Mouse (Mus musculus) Patski (cell line): ENCODE data around the gene Vegfb. TPM values are rescaled to one million over a fixed set of nuclear protein-coding genes. Genes with fewer than 3 reads are reported as not detected.

ENCODE experiments used
- ATAC-seq: fragments of 100-300 bp; one replicate; pipeline ENCODE4 v1.8.0; 2021
- CTCF ChIA-PET: fragments of 350-600 bp; sonication (Branson Sonifier 250); formaldehyde crosslinking; loops from one replicate; lab custom pipeline; 2022; ENCODE audit warnings: inconsistent platforms; lab: Charles Lee
- POLR2A ChIA-PET: fragments of 350-600 bp; sonication (Branson Sonifier 250); formaldehyde crosslinking; loops from one replicate; lab custom pipeline; 2022; ENCODE audit warnings: antibody characterized with exemption, inconsistent platforms; lab: Charles Lee
- DNase-seq: peaks from one replicate; pipeline ENCODE4 v3.0.0-alpha.2; 2011; ENCODE audit warnings: low read depth, low spot score
- H3K27me3 ChIP-seq: fragments of 371-371 bp; one replicate; pipeline ENCODE4 v1.5.1; 2021
- CTCF ChIP-seq: fragments of 100-300 bp; IDR thresholded peaks from one replicate; pipeline ENCODE4 v1.5.1; 2021
- in situ Hi-C: fragments of 300-500 bp; cut with MboI; formaldehyde crosslinking; loops from 3 replicates; pipeline ENCODE4 v1.11.1; 2018; ENCODE audit warnings: low pct_unique_long_range_greater_than_20kb, mixed read lengths
- polyA plus RNA-seq: library from polyadenylated mRNA; unstranded; gene quantifications from one replicate; pipeline ENCODE4 v1.2.3, GENCODE M21; 2021

The Vegfb gene
- polyA plus RNA-seq, 1 experiment from 2014 or later = 87.1 TPM

DNA sequence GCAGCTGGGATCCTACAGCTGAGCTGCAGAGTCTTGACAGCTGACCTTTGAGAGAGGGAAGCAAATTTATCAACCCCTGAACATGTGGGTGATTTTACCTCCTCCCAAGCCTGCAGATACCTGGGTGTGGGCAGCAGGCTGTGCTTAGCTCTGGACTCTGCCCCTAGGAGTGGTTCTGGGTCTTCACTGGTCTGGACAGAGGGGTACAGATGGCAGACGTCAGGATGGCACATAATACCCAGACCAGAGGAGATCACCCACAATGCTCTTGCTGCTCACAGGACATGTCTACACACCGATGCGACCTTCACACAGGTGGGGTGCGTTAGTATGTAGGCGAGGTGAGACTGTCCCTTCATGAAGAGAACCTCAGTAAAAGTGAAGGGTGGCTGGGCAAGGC is 37.9 kb downstream of the Vegfb start:
- POLR2A ChIA-PET = interaction anchor here (1.3 to 5.0 kb wide), 5 partner anchors 8 to 40 kb away, joined by 4 to 75 read pairs (median 6); partner anchors contain the start of genes Bad, Esrra, Gpr137 and Plcb3
- H3K27me3 ChIP-seq = no peaks in the 10 kb centered on the region
- no peak for TF ChIP-seq CTCF
- no peak for ATAC-seq
- in situ Hi-C loops = no loop called here
- no peak for DNase-seq
- CTCF ChIA-PET = interaction anchor here (1.1 to 3.5 kb wide), 2 partner anchors 8 to 29 kb away, joined by 3 to 21 read pairs; partner anchors contain the start of genes Bad and Gpr137

DNA sequence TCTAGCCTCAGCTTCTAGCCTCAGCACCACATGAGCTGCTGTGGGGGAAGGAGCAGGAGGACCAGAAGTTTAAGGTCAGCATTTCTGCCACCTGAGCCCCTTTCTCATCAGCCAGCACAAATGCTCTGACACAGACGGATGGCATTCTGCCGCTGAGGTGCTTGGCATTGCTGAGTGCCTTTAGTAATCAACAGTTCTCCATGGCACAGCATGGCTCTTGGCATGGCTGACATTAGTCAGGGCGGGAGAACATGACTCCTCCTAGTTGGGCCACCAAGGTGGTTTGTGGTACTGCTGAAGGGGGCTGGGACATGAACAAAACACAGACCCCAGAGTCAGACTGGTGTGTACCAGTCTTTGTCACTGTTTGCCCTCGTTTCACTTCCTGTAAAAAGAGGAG is 39.3 kb downstream of the Vegfb start:
- POLR2A ChIA-PET = interaction anchor here (0.7 to 1.5 kb wide), 2 partner anchors 8 to 26 kb away, joined by 3 to 4 read pairs; partner anchors contain the start of gene Esrra
- no peak for TF ChIP-seq CTCF
- CTCF ChIA-PET = interaction anchor here (1.1 kb wide), 1 partner anchor 22 kb away, joined by 3 read pairs; no protein-coding TSS in a partner anchor
- in situ Hi-C loops = no loop called here
- no peak for DNase-seq
- H3K27me3 ChIP-seq = no peaks in the 10 kb centered on the region
- ATAC-seq = no peak

DNA sequence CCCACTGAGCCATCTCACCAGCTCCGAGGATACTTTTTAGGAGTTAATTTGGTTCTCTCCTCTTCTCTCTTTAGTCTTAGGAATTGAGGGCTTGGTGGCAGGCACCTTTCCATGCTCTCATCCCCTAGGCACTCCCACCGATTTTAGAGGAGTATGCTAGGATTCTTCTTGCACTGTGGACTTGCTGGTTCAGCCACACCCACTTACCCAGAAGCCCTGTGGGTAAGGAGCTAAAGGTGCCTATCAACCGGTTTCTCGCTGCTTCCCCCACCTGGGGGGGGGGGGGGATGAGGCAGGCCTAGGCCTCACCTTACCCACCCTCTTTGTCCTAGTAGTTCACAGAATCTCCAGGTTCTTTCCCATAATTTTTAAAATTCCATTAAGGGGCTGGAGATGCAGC is 39.7 kb downstream of the Vegfb start:
- in situ Hi-C loops = no loop called here
- ChIA-PET CTCF (no interaction called here), POLR2A (interaction anchor here (1.5 kb wide), 1 partner anchor 26 kb away, joined by 4 read pairs; the partner anchor contains the start of gene Esrra)
- no peak for DNase-seq
- TF ChIP-seq CTCF = no peak
- ATAC-seq = no peak
- no peaks in the 10 kb centered on the region for H3K27me3 ChIP-seq

DNA sequence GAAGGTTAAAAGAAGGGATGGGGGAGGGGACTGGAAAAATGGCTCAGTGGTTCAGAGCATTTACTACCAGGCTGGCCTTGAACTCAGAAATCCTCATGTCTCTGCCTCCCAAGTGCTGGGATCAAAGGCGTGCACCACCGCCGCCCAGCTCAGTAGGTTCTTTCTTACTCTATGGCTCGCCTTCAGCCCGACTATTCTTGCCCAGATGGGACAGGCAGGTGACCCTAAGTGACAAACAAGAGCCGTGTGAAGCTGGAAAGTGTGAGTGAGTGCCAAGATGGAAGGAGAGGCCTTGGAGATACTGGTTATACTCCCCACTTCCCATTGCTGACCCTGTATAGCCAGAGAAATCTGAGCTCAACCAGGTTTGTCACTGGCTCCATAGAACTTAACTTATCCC is 43.7 kb downstream of the Vegfb start:
- ChIA-PET POLR2A (interaction anchor here (1.3 to 5.0 kb wide), 4 partner anchors 8 to 32 kb away, joined by 3 to 75 read pairs (median 11); no protein-coding TSS in a partner anchor), CTCF (interaction anchor here (2.4 kb wide), 1 partner anchor 20 kb away, joined by 10 read pairs; no protein-coding TSS in a partner anchor)
- DNase-seq (no peak), ATAC-seq (no peak)
- no peaks in the 10 kb centered on the region for H3K27me3 ChIP-seq
- no peak for TF ChIP-seq CTCF
- in situ Hi-C loops = no loop called here

DNA sequence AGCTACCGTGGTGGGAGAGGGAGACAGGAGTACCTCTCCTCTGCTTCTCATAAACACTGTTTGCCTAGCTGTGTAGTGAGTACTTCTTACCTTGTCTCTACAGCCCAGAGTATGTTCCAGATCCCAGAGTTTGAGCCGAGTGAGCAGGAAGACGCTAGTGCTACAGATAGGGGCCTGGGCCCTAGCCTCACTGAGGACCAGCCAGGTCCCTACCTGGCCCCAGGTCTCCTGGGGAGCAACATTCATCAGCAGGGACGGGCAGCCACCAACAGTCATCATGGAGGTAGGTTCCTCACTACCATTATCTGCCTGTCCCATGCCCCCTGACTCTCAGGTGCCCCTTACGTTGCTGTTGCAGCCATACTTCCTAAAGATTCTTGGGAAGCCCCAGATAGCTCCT is 44.7 kb downstream of the Vegfb start:
- DNase-seq = no peak
- CTCF ChIA-PET = interaction anchor here (2.4 to 2.8 kb wide), 2 partner anchors 9 to 19 kb away, joined by 10 to 21 read pairs; no protein-coding TSS in a partner anchor

DNA sequence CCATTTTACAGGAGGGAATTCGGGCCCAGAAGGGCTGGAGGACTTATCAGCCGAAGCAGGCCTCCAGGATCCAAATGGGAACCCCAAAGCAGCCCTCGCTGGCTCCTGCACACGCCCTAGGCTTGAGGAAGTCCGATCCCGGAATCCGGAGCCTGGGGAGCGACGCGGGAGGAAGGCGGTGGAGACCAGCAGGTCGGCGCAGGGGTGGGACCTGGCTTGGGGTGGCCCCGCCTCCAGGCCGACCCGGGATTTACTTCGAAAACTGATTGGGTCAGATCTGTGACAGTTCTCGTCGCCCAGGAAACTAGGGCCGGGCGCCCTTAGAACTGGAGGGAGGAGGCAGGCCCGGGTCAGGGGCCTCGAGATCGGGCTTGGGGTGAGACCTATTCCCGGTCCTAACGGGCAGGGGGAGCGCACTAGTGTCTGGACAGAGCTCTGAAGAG is 45.2 kb downstream of the Vegfb start, which contains the start of gene Gpr137:
Gene Gpr137 (minus strand): TSS at position 232 of the 443 bp plus-strand sequence.
- ChIA-PET CTCF (interaction anchor here (1.0 to 2.8 kb wide), 4 partner anchors 9 to 19 kb away, joined by 5 to 21 read pairs (median 8); no protein-coding TSS in a partner anchor), POLR2A (interaction anchor here (0.6 to 5.0 kb wide), 21 partner anchors 9 to 98 kb away, joined by 3 to 75 read pairs (median 4); partner anchors contain the start of genes Esrra, Fkbp2, Plcb3 and Ppp1r14b)
- DNase-seq = peak; percentile 68
- no peak for TF ChIP-seq CTCF
- in situ Hi-C loops = no loop called here
- no peaks in the 10 kb centered on the region for H3K27me3 ChIP-seq
- peak; percentile 87 for ATAC-seq

More for the DNA sequence above, 44.7 kb downstream of the Vegfb start:
- in situ Hi-C loops = no loop called here
- POLR2A ChIA-PET = interaction anchor here (1.2 to 5.0 kb wide), 9 partner anchors 9 to 97 kb away, joined by 3 to 75 read pairs (median 7); partner anchors contain the start of genes Esrra, Fkbp2 and Stip1
- no peak for ATAC-seq
- no peaks in the 10 kb centered on the region for H3K27me3 ChIP-seq
- no peak for TF ChIP-seq CTCF

DNA sequence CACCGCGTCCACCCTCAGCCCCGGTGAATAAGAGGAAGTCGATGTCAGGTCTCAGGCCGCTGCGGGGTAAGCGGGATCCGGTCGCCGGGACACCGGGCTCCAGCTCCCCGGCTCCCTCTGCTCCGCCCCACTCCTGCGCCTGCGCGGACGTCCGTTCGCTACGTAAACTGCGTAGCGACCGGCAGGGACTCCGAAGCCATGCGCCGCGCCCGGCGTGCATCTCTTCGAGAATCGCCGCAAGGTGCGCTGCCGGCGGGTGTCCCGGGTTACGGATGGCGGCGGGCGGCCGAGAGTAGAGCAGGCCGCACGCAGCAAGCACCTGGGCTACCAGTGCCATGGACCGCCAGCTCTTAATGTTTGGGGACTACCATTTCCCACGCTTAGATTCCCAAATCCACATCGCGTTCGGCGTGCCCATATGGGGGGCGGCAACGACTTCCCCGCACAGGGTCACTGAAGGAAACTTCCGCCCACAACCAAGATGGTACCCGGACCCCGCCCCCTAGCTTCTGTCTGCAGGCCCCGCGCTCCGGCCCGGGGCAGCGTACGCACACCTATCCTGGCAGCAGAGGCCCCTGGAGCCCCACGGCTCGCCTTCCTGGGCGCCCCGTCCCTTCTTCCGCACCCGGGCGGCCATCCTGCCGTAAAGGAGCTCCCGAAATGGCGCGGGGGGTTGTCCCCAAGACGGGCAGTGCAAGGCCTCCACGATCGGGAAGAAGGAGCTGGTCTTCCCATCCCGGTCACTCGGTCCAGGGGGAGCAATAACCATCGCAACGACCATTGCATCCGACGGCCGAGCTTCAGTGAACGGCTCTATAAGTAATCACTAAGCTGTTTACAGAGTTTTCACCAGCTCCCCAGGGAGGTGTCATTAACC is 45.8 kb downstream of the Vegfb start, which contains the start of gene Bad:
Gene Bad (plus strand): TSS at position 490 of the 877 bp plus-strand sequence.
- TF ChIP-seq CTCF = no peak
- DNase-seq = no peak
- in situ Hi-C loops = no loop called here
- CTCF ChIA-PET = interaction anchor here (1.0 to 2.8 kb wide), 6 partner anchors 10 to 102 kb away, joined by 3 to 21 read pairs (median 4); no protein-coding TSS in a partner anchor
- peak; percentile 41 for ATAC-seq
- no peaks in the 10 kb centered on the region for H3K27me3 ChIP-seq
- POLR2A ChIA-PET = interaction anchor here (0.6 to 5.0 kb wide), 22 partner anchors 8 to 99 kb away, joined by 3 to 75 read pairs (median 4); partner anchors contain the start of genes Esrra, Fkbp2, Plcb3 and Ppp1r14b

DNA sequence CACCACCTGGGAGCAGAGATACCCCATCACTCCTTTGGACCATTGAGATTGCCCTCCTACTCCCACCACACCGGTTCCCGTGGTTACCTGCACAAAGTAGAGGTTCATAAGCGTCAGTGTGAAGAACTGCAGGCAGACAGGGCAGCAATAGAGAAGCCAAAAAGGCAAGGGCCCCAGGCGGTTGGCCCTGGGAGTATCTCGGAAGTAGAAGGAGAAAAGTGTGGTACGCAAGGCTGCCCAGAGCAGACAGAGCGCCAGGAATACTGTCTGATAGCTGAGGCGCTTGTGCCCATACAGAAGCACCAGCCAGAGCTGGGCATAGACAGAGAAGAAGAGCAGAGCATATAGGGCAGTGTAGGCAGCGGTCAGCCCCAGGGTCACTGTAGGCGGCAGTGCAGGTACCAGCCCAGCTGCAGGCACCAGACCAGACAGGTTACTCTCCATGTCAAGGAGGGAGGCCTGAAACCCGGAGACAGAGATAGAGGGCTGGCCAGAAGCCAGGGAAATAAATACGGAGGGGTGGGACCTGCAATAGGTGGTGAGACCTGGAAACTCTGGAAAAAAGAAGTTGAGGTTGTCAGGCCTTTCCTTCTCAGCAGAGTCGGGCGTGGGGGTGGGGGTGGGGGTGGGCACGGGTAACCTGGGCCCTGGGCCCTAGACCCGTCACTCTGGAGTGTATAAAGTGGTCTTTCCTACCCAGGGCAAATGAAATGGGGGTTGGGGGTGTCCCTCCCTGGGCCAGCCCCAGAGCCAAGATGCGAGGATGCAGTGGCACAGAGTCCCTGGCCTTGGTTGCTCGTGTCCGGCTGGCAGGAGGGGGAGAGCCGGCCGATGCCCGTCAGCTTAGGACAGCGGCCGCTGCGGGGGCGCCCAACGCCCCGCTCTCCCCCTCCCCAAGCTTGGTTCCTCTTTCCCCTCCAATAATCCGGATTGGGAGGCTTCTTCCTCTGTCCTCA is 46.8 kb downstream of the Vegfb start:
- POLR2A ChIA-PET = interaction anchor here (0.9 to 5.0 kb wide), 13 partner anchors 8 to 99 kb away, joined by 3 to 75 read pairs (median 5); partner anchors contain the start of genes Esrra, Plcb3, Ppp1r14b and Prdx5
- no peak for TF ChIP-seq CTCF
- in situ Hi-C loops = no loop called here
- no peak for DNase-seq
- CTCF ChIA-PET = interaction anchor here (1.1 to 2.8 kb wide), 6 partner anchors 11 to 103 kb away, joined by 3 to 21 read pairs (median 4); no protein-coding TSS in a partner anchor
- no peak for ATAC-seq
- no peaks in the 10 kb centered on the region for H3K27me3 ChIP-seq
